Mouse (Mus musculus): ENCODE results near the gene Sf3a1. TPM values are rescaled to one million over a fixed set of nuclear protein-coding genes. Genes with fewer than 3 reads are reported as not detected.

Sf3a1 gene
- polyA plus RNA-seq, 1 experiment from 2014 or later: 16.5 TPM

DNA sequence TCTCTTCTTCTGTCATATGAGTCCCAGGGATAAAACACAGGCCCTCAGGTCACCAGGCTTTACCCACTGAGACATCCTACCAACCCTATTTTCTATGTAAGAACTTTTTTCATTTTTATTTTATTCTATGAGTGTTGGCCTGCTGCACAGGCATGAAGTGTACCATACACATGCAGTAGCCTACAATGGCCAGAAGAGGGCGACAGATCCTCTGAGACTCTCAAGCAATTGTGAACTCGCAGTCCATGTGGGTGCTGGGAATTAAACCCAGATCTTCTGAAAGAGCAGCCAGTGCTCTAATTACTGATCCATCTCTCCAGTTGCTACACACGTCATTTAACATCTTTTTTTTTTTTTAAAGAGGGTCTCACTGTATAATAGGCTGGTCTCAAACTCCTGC, 26.7 kb upstream of the Sf3a1 start:
- 60% methylated on average over 3 of the region's 3 CpGs for WGBS
- Histone ChIP-seq H3K27me3 (ENCODE audit: control insufficient read depth, insufficient read depth, low read length) (no peaks in the 10 kb centered on the region), H3K4me2 (replicated peaks; ENCODE audit: low read depth) (no peak overlapping the region), H3K9me3 (ENCODE audit: control insufficient read depth, low read length) (0 out of 2 replicates have a peak, but pooled peaks cover 3% of the 10 kb centered on the region), H3K4me1 (replicated peaks; ENCODE audit: control insufficient read depth, insufficient read depth) (no peaks in the 10 kb centered on the region; the same call in 1 of the 2 replicates), H3K27ac (replicated peaks) (no peak overlapping the region), H3K36me3 (ENCODE audit: control insufficient read depth, insufficient read depth, low read length) (peaks cover 1% of the 10 kb centered on the region; the same call in 1 of the 2 replicates), H3K4me3 (ENCODE audit: low read depth, low read length) (no peak overlapping the region), H3K9ac (ENCODE audit: low read length) (no peak overlapping the region)
- no peak for ATAC-seq (ENCODE audit: low FRiP score, low TSS enrichment)
- no peak for DNase-seq (ENCODE audit: low spot score)
- TF ChIP-seq EP300 (optimal IDR thresholded peaks at IDR 0.05) (no peak), CTCF (IDR thresholded peaks at IDR 0.05; ENCODE audit: low read depth) (peak; percentile 72)

- Histone ChIP-seq H3K27ac (replicated peaks) (no peak overlapping the region), H3K4me3 (ENCODE audit: low read depth, low read length) (no peak overlapping the region), H3K27me3 (ENCODE audit: control insufficient read depth, insufficient read depth, low read length) (no peaks in the 10 kb centered on the region), H3K9ac (ENCODE audit: low read length) (no peak overlapping the region), H3K36me3 (ENCODE audit: control insufficient read depth, insufficient read depth, low read length) (peaks cover 2% of the 10 kb centered on the region; the same call in 1 of the 2 replicates), H3K9me3 (ENCODE audit: control insufficient read depth, low read length) (0 out of 2 replicates have a peak, but pooled peaks cover 3% of the 10 kb centered on the region), H3K4me1 (replicated peaks; ENCODE audit: control insufficient read depth, insufficient read depth) (no peaks in the 10 kb centered on the region; the same call in 1 of the 2 replicates), H3K4me2 (replicated peaks; ENCODE audit: low read depth) (no peak overlapping the region)
- ATAC-seq (ENCODE audit: low FRiP score, low TSS enrichment) (0 out of 2 replicates have a peak, but pooled peaks have one; percentile 5), DNase-seq (ENCODE audit: low spot score) (no peak)
- WGBS: 63% methylated on average over 6 of the region's 6 CpGs
- TF ChIP-seq EP300 (optimal IDR thresholded peaks at IDR 0.05): no peak
- no peak for TF ChIP-seq CTCF (IDR thresholded peaks at IDR 0.05; ENCODE audit: low read depth)
Observed at GRCm38 (mm10) chr11:4134400-4134799, 25.8 kb upstream of the Sf3a1 start.

DNA sequence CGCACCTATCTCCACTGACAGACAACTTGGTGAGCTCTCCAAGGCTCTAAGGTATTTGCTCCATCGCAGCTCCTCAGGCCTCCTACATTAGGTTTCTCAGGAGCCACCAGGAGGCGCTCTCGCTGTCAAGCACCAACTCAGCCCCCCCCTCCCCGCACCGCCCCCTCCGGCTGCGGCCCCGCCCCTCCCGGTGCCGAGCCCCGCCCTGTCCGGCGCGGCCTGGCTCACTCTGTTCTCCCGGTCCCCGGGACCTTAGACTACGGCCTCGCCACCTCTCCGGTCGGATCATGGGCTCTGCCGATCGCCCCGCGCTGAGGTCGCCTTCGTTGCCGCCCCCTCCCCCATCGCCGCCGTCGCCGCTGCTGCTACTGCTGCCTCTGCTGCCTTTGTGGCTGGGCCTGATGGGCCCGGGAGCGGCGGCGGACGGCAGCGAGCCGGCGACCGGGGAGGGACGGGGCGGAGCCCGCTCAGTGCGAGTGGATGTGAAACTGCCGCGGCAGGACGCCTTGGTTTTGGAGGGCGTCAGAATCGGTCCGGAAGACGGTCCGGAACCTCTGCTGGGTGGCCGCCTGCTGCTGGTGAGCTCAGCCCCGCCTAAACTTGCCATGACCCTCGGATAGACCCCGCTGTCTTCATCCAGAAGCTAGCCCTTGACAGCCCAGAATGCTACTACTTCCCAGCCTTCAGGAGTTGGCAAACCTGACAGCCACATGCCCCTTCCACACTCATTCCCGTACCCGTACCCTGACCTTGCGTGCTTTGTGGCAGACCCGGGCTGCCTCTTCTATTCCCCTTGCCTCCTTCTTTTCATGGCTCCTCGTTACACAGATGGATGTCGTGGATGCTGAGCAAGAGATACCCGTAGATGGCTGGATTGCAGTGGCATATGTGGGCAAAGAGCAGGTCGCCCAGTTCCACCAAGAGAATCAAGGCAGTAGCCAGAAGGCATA, 24.9 kb upstream of the Sf3a1 start, which contains the start of gene Rnf215:
Gene Rnf215 (plus strand): TSS at position 217 of the 950 bp plus-strand sequence.
- Histone ChIP-seq H3K4me1 (replicated peaks; ENCODE audit: control insufficient read depth, insufficient read depth) (no peaks in the 10 kb centered on the region; the same call in 1 of the 2 replicates), H3K27me3 (ENCODE audit: control insufficient read depth, insufficient read depth, low read length) (no peaks in the 10 kb centered on the region), H3K9me3 (ENCODE audit: control insufficient read depth, low read length) (0 out of 2 replicates have a peak, but pooled peaks cover 3% of the 10 kb centered on the region), H3K27ac (replicated peaks) (peak within 1 kb of the TSS; percentile 82), H3K36me3 (ENCODE audit: control insufficient read depth, insufficient read depth, low read length) (peaks cover 9% of the 10 kb centered on the region; the same call in 1 of the 2 replicates), H3K4me3 (ENCODE audit: low read depth, low read length) (peak within 1 kb of the TSS; percentile 88), H3K4me2 (replicated peaks; ENCODE audit: low read depth) (peak within 1 kb of the TSS; percentile 77), H3K9ac (ENCODE audit: low read length) (peak within 1 kb of the TSS; percentile 95)
- peak; percentile 98 for DNase-seq (ENCODE audit: low spot score)
- TF ChIP-seq EP300 (optimal IDR thresholded peaks at IDR 0.05) (no peak), CTCF (IDR thresholded peaks at IDR 0.05; ENCODE audit: low read depth) (peak; percentile 76)
- ATAC-seq (ENCODE audit: low FRiP score, low TSS enrichment): peak; percentile 95
- WGBS: 2% methylated on average over 54 of the region's 66 CpGs

DNA sequence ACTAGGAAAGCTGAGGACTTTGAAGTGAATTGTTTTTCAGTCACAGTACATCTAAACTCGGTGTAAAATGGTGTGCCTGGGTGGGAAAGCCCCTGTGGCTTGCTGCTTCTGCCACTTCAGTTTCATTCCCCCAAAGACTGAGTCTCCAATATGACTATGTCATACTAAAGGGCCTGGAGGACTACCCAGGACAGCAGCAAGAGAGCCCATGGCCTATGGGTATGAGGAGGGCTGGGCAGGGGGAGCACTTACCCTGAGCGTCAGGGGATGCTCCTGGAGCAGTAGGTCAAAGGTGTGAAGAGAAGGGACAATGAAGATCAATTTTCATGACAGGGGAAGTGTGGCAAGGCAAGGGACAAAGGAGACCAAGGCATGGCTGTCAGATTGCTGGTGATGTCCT, 21.2 kb upstream of the Sf3a1 start:
- H3K27me3 ChIP-seq (ENCODE audit: control insufficient read depth, insufficient read depth, low read length): no peaks in the 10 kb centered on the region
- H3K27ac ChIP-seq (replicated peaks): no peak overlapping the region
- H3K9ac ChIP-seq (ENCODE audit: low read length): no peak overlapping the region
- peaks cover 23% of the 10 kb centered on the region for H3K36me3 ChIP-seq (ENCODE audit: control insufficient read depth, insufficient read depth, low read length)
- no peak overlapping the region for H3K4me2 ChIP-seq (replicated peaks; ENCODE audit: low read depth)
- 71% methylated on average over 2 of the region's 2 CpGs for WGBS
- H3K4me1 ChIP-seq (replicated peaks; ENCODE audit: control insufficient read depth, insufficient read depth): no peaks in the 10 kb centered on the region; the same call in 1 of the 2 replicates
- DNase-seq (ENCODE audit: low spot score): no peak
- TF ChIP-seq CTCF (IDR thresholded peaks at IDR 0.05; ENCODE audit: low read depth): no peak
- no peak for TF ChIP-seq EP300 (optimal IDR thresholded peaks at IDR 0.05)
- H3K4me3 ChIP-seq (ENCODE audit: low read depth, low read length): no peak overlapping the region
- ATAC-seq (ENCODE audit: low FRiP score, low TSS enrichment): no peak
- no peaks in the 10 kb centered on the region for H3K9me3 ChIP-seq (ENCODE audit: control insufficient read depth, low read length)

DNA sequence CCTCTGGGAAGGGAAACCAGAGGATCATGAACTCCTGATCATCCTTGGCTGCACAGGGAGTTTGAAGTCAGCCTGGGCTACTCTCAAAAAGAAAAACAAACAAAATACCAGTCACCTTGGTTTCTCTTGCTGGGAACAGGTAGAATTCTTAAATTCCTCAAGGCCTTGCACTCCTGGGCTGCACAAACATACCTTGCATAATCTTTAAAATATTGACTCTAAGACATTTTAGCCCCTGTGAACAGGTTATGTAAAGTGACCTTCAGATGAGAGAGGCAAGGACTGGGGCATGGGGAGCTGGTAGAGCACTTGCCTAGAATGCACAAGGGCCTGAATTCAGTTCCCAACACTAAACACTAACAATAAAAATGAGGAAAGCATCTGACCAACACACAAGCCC, 18.6 kb upstream of the Sf3a1 start:
- Histone ChIP-seq H3K9ac (ENCODE audit: low read length) (no peak overlapping the region), H3K9me3 (ENCODE audit: control insufficient read depth, low read length) (no peaks in the 10 kb centered on the region), H3K27ac (replicated peaks) (no peak overlapping the region), H3K36me3 (ENCODE audit: control insufficient read depth, insufficient read depth, low read length) (peaks cover 23% of the 10 kb centered on the region), H3K4me2 (replicated peaks; ENCODE audit: low read depth) (no peak overlapping the region), H3K4me1 (replicated peaks; ENCODE audit: control insufficient read depth, insufficient read depth) (no peaks in the 10 kb centered on the region), H3K27me3 (ENCODE audit: control insufficient read depth, insufficient read depth, low read length) (no peaks in the 10 kb centered on the region), H3K4me3 (ENCODE audit: low read depth, low read length) (no peak overlapping the region)
- no peak for ATAC-seq (ENCODE audit: low FRiP score, low TSS enrichment)
- no peak for TF ChIP-seq CTCF (IDR thresholded peaks at IDR 0.05; ENCODE audit: low read depth)
- TF ChIP-seq EP300 (optimal IDR thresholded peaks at IDR 0.05): no peak
- no peak for DNase-seq (ENCODE audit: low spot score)

- TF ChIP-seq CTCF (IDR thresholded peaks at IDR 0.05; ENCODE audit: low read depth) (no peak), EP300 (optimal IDR thresholded peaks at IDR 0.05) (no peak)
- DNase-seq (ENCODE audit: low spot score): no peak
- no peak overlapping the region for H3K27ac ChIP-seq (replicated peaks)
- no peak for ATAC-seq (ENCODE audit: low FRiP score, low TSS enrichment)
- peaks cover 23% of the 10 kb centered on the region for H3K36me3 ChIP-seq (ENCODE audit: control insufficient read depth, insufficient read depth, low read length)
- H3K4me1 ChIP-seq (replicated peaks; ENCODE audit: control insufficient read depth, insufficient read depth): no peaks in the 10 kb centered on the region
- H3K9ac ChIP-seq (ENCODE audit: low read length): no peak overlapping the region
- no peaks in the 10 kb centered on the region for H3K9me3 ChIP-seq (ENCODE audit: control insufficient read depth, low read length)
- no peaks in the 10 kb centered on the region for H3K27me3 ChIP-seq (ENCODE audit: control insufficient read depth, insufficient read depth, low read length)
- 79% methylated on average over 4 of the region's 4 CpGs for WGBS
- H3K4me3 ChIP-seq (ENCODE audit: low read depth, low read length): no peak overlapping the region
- no peak overlapping the region for H3K4me2 ChIP-seq (replicated peaks; ENCODE audit: low read depth)
Observed at GRCm38 (mm10) chr11:4142352-4142751, 17.8 kb upstream of the Sf3a1 start.

Data from stomach, postnatal 0 days (tissue).